Mouse (Mus musculus) mesoderm, embryonic 11.5 days (tissue): ENCODE measurements around the gene Dag1.

Experiments
- DNase-seq: peaks from one replicate; pipeline ENCODE4 v3.0.0-alpha.2; 2012; ENCODE audit warnings: low read depth, low spot score

Dag1 gene

GRCm38 (mm10) chr9:108188511-108188910, 75.2 kb downstream of the Dag1 start:
- no peak for DNase-seq

- no peak for DNase-seq
Observed at GRCm38 (mm10) chr9:108187616-108188015, 76.1 kb downstream of the Dag1 start.

- DNase-seq, result no peak
Observed at GRCm38 (mm10) chr9:108185786-108186185, 78.0 kb downstream of the Dag1 start.

- DNase-seq, result no peak
Observed at GRCm38 (mm10) chr9:108183531-108183994, 80.2 kb downstream of the Dag1 start.

- DNase-seq, result no peak
Observed at GRCm38 (mm10) chr9:108182806-108183506, 80.8 kb downstream of the Dag1 start.

- DNase-seq, result no peak
Observed at GRCm38 (mm10) chr9:108178391-108178790, 85.4 kb downstream of the Dag1 start.

- DNase-seq, result no peak
Observed at GRCm38 (mm10) chr9:108175116-108175838, 88.5 kb downstream of the Dag1 start.

- DNase-seq, result no peak
Observed at GRCm38 (mm10) chr9:108172777-108173350, 90.9 kb downstream of the Dag1 start.

GRCm38 (mm10) chr9:108169751-108170150, 94.0 kb downstream of the Dag1 start:
- DNase-seq, result no peak

- no peak for DNase-seq
Observed at GRCm38 (mm10) chr9:108165143-108165542, 98.6 kb downstream of the Dag1 start.

- no peak for DNase-seq
Observed at GRCm38 (mm10) chr9:108163646-108164284, 100.0 kb downstream of the Dag1 start.

- DNase-seq, result no peak
Observed at GRCm38 (mm10) chr9:108157891-108158290, 105.9 kb downstream of the Dag1 start.

GRCm38 (mm10) chr9:108157451-108157850, 106.3 kb downstream of the Dag1 start:
- no peak for DNase-seq

- no peak for DNase-seq
Observed at GRCm38 (mm10) chr9:108156786-108157185, 107.0 kb downstream of the Dag1 start.

- no peak for DNase-seq
Observed at GRCm38 (mm10) chr9:108154814-108155213, 108.9 kb downstream of the Dag1 start.
